Mouse (Mus musculus): ENCODE measurements around the gene Teddm3. TPM values are rescaled to one million over a fixed set of nuclear protein-coding genes. Genes with fewer than 3 reads are reported as not detected.
"Not testable (repeated sequence)": the region's sequence is repeated elsewhere in the genome, so short reads cannot be mapped to it uniquely, and the experiment has no call there.

The Teddm3 gene
- total RNA-seq, 2 experiments from 2014 or later: 0.50 to 0.58 TPM

GRCm38 (mm10) chr16:21151564-21152361 is 2.0 kb downstream of the Teddm3 start:
- no peak for DNase-seq (ENCODE audit: low spot score in 2 of 2)

GRCm38 (mm10) chr16:21149896-21150295 is 3.9 kb downstream of the Teddm3 start:
- no peak for DNase-seq (ENCODE audit: low spot score in 2 of 2)

GRCm38 (mm10) chr16:21148451-21148850 is 5.3 kb downstream of the Teddm3 start:
- DNase-seq (ENCODE audit: low spot score in 2 of 2): not testable (repeated sequence)

- no peak for DNase-seq (ENCODE audit: low spot score in 2 of 2)
These were observed 17.3 kb downstream of the Teddm3 start for GRCm38 (mm10) chr16:21136312-21137083.

- not testable (repeated sequence) for DNase-seq (ENCODE audit: low spot score in 2 of 2)
These were observed 26.1 kb downstream of the Teddm3 start for GRCm38 (mm10) chr16:21127666-21128065.

GRCm38 (mm10) chr16:21122776-21123175 is 31.0 kb downstream of the Teddm3 start:
- not testable (repeated sequence) for DNase-seq (ENCODE audit: low spot score in 2 of 2)

GRCm38 (mm10) chr16:21116078-21116477 is 37.7 kb downstream of the Teddm3 start:
- no peak for DNase-seq (ENCODE audit: low spot score in 2 of 2)

- no peak for DNase-seq (ENCODE audit: low spot score in 2 of 2)
These were observed 44.3 kb downstream of the Teddm3 start for GRCm38 (mm10) chr16:21109473-21109872.

Other genes with a start within 250 kb of the Teddm3 start
- gene Ephb3, start 50.8 kb upstream of the Teddm3 start, total RNA-seq (2021): 10 to 100 TPM; 17.3 to 19.5 TPM